Mouse (Mus musculus) cortical plate, adult 2 months (tissue): ENCODE data around the gene Ppox.

Source experiments
- CTCF ChIP-seq: fragments of 200-500 bp; IDR thresholded peaks from 2 replicates; pipeline ENCODE4 v1.5.1; 2011; ENCODE audit warnings: mild to moderate bottlenecking, control low read depth, low read length; ENCODE audit not compliant: insufficient read depth; ENCODE audit errors: extremely low read depth
- POLR2A ChIP-seq: fragments of 200-500 bp; IDR thresholded peaks from 2 replicates; pipeline ENCODE4 v1.6.1; 2011; ENCODE audit warnings: mild to moderate bottlenecking, low read length, control low read depth; ENCODE audit not compliant: insufficient read depth; ENCODE audit errors: extremely low read depth

GRCm38 (mm10) chr1:171295063-171295402 lies 14.0 kb upstream of the Ppox start:
- TF ChIP-seq POLR2A = no peak
- no peak for TF ChIP-seq CTCF
